Mouse (Mus musculus) testis, postnatal 14 days (tissue): ENCODE data around the gene Mfsd4a.
A peak's percentile ranks its signal among the peaks of the same experiment; 100 is the strongest.

Source experiments
- DNase-seq: peaks from one replicate; pipeline ENCODE4 v3.0.0; 2021; ENCODE audit warnings: low spot score

Gene Mfsd4a

GRCm38 (mm10) chr1:132065475-132066172 lies 2.2 kb downstream of the Mfsd4a start:
- no peak for DNase-seq

DNA sequence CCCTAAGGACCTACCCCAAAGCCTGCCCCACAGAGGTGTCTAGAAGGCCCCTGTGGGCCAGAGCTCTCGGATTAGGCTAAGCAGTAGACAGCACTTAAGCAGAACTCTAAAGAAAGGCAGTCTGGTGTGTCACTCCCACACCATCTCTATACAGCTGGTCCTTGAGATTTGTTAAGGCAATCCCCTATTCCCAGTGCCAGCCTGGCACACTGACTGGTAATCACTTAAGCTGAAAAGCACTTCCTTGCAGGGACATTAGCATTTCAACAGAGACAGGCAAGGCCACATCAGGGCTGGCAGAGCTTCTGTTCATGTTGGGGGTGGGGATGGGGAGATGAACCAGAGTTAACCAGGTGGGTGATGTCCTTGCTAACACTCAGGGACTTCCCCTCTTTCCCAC lies 2.9 kb downstream of the Mfsd4a start:
- no peak for DNase-seq

GRCm38 (mm10) chr1:132063096-132063495 lies 4.8 kb downstream of the Mfsd4a start:
- no peak for DNase-seq

DNA sequence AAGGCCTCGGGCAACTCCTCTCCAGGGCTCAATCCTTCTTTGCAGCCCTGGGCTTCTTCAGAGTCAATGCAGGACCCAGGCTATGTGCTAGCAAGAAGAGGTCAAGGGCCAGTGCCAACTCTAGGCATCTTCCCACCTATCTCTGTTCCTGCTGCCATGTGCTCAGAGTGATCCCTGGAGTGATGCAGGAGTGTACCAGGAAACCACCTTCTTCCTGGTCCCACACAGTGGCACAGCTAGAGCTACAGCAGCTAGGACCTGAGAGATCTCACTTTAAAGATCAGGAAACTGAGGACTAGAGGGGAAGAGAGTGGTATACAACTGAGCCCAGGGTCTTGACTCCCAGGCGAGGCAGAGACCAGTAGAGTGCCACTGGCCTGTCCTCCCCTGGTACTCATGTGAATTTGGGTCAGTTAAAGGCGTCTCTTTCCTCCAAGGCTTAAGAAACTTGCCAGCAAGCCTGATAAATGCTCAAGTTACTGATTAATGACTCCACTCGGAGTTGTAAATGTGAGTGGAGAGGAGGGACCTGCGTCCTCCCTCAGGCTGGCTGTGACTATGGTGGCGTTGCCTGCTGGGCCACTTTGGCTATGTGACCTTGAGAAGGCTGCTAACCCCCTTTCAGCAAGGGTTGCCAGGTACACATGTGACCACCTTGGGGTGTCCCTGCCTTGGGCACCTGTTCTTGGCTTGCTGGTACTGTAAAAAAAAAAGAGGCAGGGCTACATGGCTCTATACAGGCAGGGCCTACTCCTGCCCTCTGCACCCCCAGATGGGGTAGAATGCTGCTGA lies 5.9 kb downstream of the Mfsd4a start:
- no peak for DNase-seq

DNA sequence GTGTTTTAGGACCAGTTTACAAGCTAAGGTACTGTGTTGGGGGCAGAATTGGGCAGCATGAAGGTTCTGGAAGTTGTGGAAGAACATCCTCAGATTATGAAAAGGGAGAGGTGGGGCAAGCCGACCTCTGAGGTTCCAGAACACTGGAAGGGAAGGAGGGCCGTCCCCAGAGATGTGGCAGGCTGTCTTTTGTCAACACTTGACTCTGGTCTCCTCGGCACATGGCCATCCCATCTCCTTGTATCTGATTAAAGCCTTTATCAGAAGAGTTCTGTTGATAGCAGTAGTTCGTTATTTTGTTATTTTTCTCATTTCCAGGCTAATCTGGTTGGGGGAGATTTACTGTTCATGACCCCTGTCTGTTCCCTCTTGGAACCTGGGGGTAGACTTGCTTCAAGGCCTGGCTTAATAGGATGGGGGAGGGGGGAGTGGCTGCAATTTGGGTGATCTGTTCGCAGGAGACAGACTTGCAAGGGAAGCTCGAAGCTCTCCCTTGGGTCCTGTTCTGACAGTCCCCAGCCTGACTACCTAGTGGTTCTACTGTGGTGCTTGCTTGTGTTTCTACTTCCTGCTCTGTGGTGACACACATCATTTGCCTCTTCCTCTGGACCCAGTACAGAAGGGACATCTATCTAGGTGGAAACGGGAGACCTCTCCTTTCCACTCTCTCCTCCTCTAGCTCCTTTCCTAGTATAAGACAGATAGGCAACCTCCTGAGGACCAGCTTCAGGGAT lies 7.7 kb downstream of the Mfsd4a start:
- DNase-seq, result no peak

- DNase-seq, result no peak
Measured at GRCm38 (mm10) chr1:132058558-132058957, 9.3 kb downstream of the Mfsd4a start.

DNA sequence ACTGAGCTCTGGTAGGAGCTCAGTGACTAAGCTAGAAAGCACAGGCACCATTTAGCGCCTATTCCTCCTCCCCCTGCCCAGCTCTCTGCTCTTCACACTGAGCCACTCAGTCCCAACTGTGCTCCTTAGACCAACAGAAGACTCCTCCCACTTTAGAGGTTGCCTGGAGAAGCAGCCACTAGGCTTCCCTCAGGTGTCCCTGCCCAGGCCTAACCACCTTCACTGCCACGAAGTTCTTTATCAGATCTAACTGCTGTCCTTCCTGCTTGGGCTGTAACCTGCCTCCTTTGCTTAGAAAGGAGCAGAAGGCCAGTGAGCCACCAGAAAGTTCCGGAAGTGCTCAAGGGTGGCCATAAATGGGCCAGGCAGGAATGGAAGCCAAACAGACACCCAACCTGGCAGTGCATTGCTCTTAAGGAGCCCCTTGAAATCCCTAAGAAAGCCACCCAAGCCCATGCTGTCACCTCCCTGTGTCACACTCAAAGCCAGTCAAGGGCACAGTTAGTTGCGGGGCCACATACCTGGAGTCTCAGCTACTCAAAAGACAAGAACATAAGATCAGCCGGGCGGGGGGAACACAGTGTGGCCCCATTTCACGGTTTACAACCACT lies 12.7 kb downstream of the Mfsd4a start:
- no peak for DNase-seq

DNA sequence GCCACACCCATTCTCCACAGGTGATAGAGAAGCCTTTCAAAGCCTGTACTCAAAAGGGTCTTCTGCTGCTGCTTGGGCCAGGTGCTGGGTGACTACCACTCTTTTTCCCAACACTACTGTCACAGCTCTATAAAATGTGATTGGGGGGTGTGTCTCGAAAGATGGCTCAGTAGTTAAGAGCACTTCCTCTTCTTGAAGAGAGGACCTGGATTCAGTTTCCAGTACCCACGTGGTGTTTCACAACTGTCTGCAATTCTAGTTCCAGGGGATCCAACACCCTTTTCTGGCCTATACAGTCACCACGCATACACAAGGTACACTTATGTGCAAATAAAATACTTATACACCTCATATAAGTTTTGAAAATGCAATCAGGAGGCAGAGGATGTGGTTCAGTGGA lies 13.5 kb downstream of the Mfsd4a start:
- no peak for DNase-seq

- DNase-seq, result no peak
Measured at GRCm38 (mm10) chr1:132051746-132052145, 16.1 kb downstream of the Mfsd4a start.

- no peak for DNase-seq
Measured at GRCm38 (mm10) chr1:132046143-132046735, 21.6 kb downstream of the Mfsd4a start.

DNA sequence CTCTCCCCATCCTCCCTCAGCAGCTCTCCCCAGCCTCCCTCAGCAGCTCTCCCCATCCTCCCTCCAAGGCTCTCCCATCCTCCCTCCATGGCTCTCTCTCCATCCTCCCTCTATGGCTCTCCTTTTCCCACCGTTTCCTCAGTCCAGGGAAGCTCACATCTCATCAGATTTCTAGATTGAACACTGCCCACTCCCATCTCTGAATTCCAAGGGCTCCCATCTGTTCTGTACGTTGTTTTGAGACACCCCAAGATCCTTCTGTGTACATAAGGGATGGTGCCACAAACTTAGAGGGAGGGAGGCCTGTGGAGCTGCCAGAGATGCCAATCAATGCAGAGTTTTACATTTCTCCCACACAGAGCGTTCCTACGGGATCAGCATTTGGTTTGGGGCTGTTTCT lies 24.1 kb downstream of the Mfsd4a start:
- DNase-seq, result no peak

DNA sequence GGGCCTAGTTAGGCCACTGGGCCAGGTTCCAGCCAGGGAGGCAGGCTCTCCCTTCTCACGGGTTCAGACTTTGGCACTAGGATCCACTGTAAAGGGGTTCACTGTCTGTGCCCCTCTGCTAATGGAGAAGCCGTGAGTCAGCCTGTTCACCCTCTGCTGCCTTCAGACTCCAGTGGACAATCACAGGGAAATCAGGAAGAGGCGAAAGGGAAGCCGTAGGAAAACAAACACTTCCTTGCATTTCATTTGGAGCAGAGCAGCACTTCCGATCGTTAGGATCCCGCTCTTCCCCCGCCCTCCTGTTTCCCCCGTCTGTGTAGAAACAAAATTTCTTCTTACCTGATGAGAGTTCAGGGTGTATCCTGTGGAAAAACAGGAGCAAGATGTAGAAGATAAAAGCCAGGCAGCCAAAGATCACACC lies 27.7 kb downstream of the Mfsd4a start:
- peak; percentile 21 for DNase-seq

GRCm38 (mm10) chr1:132038753-132039152 lies 29.1 kb downstream of the Mfsd4a start:
- no peak for DNase-seq

DNA sequence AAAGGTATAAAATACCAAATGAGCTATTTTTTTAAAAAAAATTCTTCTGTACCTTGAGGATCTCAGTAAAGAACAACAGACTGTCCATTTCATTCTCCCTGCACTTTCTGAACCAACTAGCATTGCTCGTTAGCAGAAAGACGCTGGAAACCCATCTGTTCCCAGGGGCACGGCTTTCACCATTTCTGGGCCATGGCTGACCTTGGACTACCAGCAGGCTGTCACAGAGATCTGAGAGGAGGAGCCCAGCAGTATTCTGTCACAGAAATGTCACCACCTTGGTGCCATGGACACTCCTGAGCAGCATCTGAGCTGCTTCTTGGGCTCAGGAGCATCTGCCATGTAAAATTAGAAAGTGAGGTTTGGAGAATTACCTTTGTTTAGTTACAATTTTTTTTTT lies 30.1 kb downstream of the Mfsd4a start:
- DNase-seq, result no peak

- DNase-seq, result no peak
Measured at GRCm38 (mm10) chr1:132032172-132032571, 35.7 kb downstream of the Mfsd4a start.

DNA sequence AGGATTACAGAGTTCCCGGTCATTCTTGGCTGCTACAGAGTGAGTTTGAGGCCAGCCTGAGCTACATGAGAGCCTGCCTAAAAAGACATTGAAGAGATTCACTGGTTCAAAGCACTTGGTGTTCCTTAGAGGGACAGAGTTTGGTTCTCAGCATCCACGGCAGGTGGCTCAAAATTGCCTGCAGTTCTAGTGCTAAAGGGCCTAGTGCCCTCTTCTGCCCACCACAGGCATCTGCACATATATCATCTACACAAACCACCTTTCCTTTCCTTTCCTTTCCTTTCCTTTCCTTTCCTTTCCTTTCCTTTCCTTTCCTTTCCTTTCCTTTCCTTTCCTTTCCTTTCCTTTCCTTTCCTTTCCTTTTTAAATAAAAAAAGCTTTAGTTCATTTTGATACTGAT lies 37.3 kb downstream of the Mfsd4a start:
- DNase-seq, result no peak

- no peak for DNase-seq
Measured at GRCm38 (mm10) chr1:132028413-132028812, 39.4 kb downstream of the Mfsd4a start.

DNA sequence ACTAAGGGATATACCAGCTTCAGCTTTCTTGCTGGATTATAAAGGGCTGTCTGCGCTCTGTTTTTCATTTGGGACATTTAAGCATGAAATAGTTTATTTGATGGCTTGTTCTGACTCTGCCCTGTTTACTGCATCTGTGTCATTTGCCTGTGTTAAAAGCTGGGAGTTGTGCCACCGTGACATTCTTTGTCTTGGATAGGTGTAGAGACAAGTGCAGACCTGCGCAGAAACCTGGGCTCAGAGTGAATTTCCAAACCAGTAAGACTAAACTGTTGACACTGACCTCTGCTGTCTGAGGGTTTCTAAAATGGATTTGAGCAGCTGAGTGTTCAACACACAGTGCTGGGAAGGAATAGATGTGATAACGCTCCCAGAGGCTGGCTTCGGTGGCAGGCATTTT lies 39.9 kb downstream of the Mfsd4a start:
- DNase-seq, result no peak

GRCm38 (mm10) chr1:132026925-132027646 lies 40.8 kb downstream of the Mfsd4a start:
- DNase-seq, result no peak

DNA sequence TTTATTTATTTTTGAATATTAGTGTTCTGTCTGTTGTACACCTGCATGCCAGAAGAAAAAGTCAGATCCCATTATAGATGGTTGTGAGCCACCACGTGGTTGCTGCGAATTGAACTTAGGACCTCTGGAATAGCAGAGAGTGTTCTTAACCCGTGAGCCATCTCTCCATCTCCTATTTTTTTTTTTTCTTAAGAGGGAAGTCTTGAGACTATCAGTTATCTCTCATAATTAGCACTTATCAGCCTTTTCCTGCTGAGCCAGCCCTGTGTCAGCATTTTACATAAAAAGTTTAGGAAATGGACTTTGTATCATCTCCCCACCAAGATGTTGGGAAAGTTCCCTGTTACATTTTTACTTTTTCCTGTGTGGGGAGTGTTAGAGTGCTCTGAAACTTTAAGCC lies 45.8 kb downstream of the Mfsd4a start:
- no peak for DNase-seq

- no peak for DNase-seq
Measured at GRCm38 (mm10) chr1:132019876-132020275, 48.0 kb downstream of the Mfsd4a start.
